Mouse (Mus musculus): Measurements from ENCODE around the gene Uox. TPM values are rescaled to one million over a fixed set of nuclear protein-coding genes. Genes with fewer than 3 reads are reported as not detected.

Uox gene
- polyA plus RNA-seq, 1 experiment, result not detected

DNA sequence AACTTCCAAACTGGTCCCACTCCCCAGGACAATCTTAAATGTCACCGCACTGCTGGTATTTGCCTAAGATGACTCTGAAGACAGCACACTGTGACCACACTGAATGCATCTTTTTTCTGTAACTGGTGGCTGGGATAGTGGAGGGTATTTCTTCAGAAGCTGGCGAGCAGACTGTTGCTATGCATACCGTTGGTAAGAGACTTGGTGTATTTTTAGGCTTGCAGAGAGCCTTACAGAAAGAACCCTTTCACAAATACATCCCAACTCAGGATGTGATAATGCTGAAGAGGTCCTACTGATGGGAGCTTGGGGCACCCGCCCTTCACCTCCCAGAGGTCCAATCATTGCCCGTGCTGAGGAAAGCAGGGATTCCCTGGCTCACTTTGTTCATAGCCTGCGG, 12.7 kb upstream of the Uox start:
- TF ChIP-seq CTCF (IDR thresholded peaks at IDR 0.05; ENCODE audit: low read depth, low read length) (no peak), POLR2A (IDR thresholded peaks at IDR 0.05; ENCODE audit: borderline replicate concordance, low read depth, low read length) (no peak)
- Histone ChIP-seq H3K4me1 (ENCODE audit: control insufficient read depth, insufficient read depth, low read length) (no peaks in the 10 kb centered on the region), H3K4me3 (ENCODE audit: insufficient read depth, low read length) (no peak overlapping the region), H3K27ac (ENCODE audit: insufficient read depth, low read depth, low read length) (no peak overlapping the region)

DNA sequence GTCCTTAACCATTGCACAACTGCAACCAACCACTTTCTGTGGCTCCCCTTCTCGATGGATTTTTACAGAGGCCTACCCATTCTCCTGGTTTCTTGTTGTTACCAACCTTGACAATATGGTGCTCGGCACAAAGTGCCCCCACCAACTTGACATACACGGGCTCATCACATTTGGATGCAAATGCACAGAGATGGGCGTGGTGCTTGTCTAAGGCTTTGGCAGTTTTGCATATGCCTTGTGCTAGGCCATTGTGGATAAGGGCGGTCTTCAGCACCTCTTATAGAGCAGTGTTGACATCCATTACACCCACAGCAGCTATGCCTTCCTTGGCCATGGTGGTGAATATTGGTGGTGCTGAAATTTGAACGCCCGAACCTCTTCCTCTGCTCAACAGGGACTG, 7.3 kb upstream of the Uox start:
- TF ChIP-seq POLR2A (IDR thresholded peaks at IDR 0.05; ENCODE audit: borderline replicate concordance, low read depth, low read length) (no peak), CTCF (IDR thresholded peaks at IDR 0.05; ENCODE audit: low read depth, low read length) (no peak)
- no peak overlapping the region for H3K4me3 ChIP-seq (ENCODE audit: insufficient read depth, low read length)
- H3K4me1 ChIP-seq (ENCODE audit: control insufficient read depth, insufficient read depth, low read length), result peaks cover 3% of the 10 kb centered on the region; the same call in 1 of the 2 replicates
- H3K27ac ChIP-seq (ENCODE audit: insufficient read depth, low read depth, low read length), result no peak overlapping the region

DNA sequence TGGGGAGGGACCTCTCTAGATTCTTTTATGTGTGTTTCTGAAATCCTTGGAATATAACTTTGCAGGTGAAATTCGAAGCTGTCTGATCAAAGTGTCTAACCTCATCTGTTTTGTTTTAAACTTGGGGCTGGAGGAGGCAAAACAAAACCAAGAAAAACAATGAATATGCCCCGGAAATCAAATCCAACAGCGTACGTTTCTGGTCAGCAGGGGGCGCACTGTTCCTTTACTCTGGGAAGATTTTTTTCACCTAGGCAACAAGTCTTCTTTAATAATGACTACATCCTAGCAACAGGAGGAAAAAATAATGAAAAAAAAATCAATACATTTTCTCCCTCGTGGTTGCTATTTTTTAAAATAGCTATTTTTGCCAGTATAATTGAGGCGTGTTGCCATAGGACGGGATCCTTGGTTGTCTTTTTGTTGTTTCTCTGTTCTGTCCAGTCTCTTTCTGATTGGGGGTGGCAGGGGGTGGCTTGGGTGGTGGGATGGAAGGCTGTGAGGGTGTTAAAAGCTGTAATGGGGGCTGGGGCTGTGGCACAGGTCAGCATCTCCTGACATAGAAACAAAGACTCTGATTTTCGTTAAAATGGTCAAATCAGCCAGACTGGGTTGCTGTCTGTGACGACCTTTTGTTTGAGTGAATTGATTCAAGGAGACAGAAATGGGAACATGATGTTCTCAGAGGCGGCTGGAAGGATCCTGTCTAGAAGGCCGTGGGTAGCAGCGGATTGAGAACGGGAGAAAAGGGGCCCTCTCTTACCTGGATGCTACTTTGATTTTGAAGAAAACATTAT, 5.8 kb upstream of the Uox start:
- no peak overlapping the region for H3K4me3 ChIP-seq (ENCODE audit: insufficient read depth, low read length)
- peaks cover 8% of the 10 kb centered on the region for H3K4me1 ChIP-seq (ENCODE audit: control insufficient read depth, insufficient read depth, low read length)
- no peak overlapping the region for H3K27ac ChIP-seq (ENCODE audit: insufficient read depth, low read depth, low read length)
- no peak for TF ChIP-seq CTCF (IDR thresholded peaks at IDR 0.05; ENCODE audit: low read depth, low read length)
- no peak for TF ChIP-seq POLR2A (IDR thresholded peaks at IDR 0.05; ENCODE audit: borderline replicate concordance, low read depth, low read length)

- TF ChIP-seq POLR2A (IDR thresholded peaks at IDR 0.05; ENCODE audit: borderline replicate concordance, low read depth, low read length), result no peak
- no peak for TF ChIP-seq CTCF (IDR thresholded peaks at IDR 0.05; ENCODE audit: low read depth, low read length)
Measured at GRCm38 (mm10) chr3:146565065-146565411, 5.2 kb upstream of the Uox start.

DNA sequence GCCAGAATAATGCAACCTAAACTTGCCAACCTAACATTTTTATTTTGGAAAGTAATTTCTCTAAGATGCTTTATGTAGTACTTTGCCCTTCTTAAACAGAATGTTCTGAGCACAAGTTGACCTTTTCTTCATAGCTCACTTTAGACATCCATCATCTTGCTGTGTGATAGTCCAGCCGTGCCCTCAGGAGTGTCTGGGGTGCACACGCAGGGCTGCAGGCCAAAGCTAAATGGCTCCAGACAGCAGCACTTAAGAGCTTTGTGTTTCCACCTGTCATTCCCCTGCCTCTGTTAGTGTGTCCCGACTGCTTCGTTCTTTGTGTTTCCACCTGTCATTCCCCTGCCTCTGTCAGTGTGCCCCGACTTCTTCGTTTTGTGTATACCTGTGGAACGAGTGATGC, 2.9 kb upstream of the Uox start:
- Histone ChIP-seq H3K27ac (ENCODE audit: insufficient read depth, low read depth, low read length) (no peak overlapping the region), H3K4me3 (ENCODE audit: insufficient read depth, low read length) (no peak overlapping the region), H3K4me1 (ENCODE audit: control insufficient read depth, insufficient read depth, low read length) (peaks cover 12% of the 10 kb centered on the region)
- TF ChIP-seq POLR2A (IDR thresholded peaks at IDR 0.05; ENCODE audit: borderline replicate concordance, low read depth, low read length), result no peak
- TF ChIP-seq CTCF (IDR thresholded peaks at IDR 0.05; ENCODE audit: low read depth, low read length), result no peak

More at GRCm38 (mm10) chr3:146565065-146565411, 5.2 kb upstream of the Uox start:
- Histone ChIP-seq H3K4me3 (ENCODE audit: insufficient read depth, low read length) (no peak overlapping the region), H3K4me1 (ENCODE audit: control insufficient read depth, insufficient read depth, low read length) (peaks cover 8% of the 10 kb centered on the region), H3K27ac (ENCODE audit: insufficient read depth, low read depth, low read length) (no peak overlapping the region)

DNA sequence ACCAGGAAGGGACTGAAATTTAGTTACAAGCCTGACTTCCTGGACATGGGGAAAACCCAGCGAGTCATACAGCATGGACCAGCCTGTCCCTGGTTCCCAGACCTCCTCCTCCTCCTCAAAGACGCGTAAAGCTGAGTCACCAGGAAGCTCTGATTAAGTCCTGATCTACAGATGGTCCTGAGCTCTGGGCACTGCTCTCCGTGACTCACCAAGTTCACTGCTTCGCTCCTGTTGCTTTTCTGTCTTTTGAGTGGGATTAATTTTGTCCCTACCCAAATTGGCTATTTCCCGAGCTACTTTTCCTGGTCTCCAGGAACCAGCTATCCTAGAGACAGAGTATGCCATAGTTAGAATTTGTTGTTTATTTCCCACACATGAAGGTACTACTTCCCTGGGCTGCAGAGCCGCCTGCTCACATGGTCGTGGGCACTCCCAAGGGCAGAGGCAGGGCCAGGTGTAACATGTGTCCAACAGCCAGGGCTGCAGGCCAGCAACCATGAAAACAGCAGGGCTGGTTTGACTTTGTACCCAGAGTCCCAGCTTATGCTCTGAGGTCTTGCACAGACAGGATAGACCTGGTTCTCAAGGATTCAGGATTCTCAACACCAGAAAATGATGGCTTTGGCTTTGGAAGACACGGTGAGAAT, 2.2 kb upstream of the Uox start:
- no peak overlapping the region for H3K27ac ChIP-seq (ENCODE audit: insufficient read depth, low read depth, low read length)

DNA sequence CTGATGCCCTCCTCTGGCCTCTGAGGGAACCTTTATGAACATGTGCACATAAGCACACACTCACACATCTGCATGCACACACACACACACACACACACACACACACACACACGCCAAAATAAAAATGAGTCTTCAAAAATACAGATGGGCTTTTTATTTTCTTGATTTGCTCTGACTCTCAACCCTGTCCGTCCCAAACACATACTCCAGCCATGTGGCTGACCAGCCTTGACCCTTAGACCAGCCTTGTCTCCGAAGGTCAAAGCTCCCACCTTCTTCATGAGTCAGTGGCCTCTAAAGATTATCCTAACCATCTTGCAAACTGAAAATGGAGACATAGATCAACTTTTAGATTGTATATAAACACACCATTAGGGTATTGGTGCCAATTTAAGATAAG, 632 bp upstream of the Uox start:
- H3K4me3 ChIP-seq (ENCODE audit: insufficient read depth, low read length), result no peak overlapping the region
- TF ChIP-seq POLR2A (IDR thresholded peaks at IDR 0.05; ENCODE audit: borderline replicate concordance, low read depth, low read length) (no peak), CTCF (IDR thresholded peaks at IDR 0.05; ENCODE audit: low read depth, low read length) (no peak)
- peaks cover 12% of the 10 kb centered on the region for H3K4me1 ChIP-seq (ENCODE audit: control insufficient read depth, insufficient read depth, low read length)
- no peak overlapping the region for H3K27ac ChIP-seq (ENCODE audit: insufficient read depth, low read depth, low read length)

More for the DNA sequence above, 2.2 kb upstream of the Uox start:
- Histone ChIP-seq H3K4me3 (ENCODE audit: insufficient read depth, low read length) (no peak overlapping the region), H3K4me1 (ENCODE audit: control insufficient read depth, insufficient read depth, low read length) (peaks cover 12% of the 10 kb centered on the region)
- TF ChIP-seq POLR2A (IDR thresholded peaks at IDR 0.05; ENCODE audit: borderline replicate concordance, low read depth, low read length) (no peak), CTCF (IDR thresholded peaks at IDR 0.05; ENCODE audit: low read depth, low read length) (no peak)

DNA sequence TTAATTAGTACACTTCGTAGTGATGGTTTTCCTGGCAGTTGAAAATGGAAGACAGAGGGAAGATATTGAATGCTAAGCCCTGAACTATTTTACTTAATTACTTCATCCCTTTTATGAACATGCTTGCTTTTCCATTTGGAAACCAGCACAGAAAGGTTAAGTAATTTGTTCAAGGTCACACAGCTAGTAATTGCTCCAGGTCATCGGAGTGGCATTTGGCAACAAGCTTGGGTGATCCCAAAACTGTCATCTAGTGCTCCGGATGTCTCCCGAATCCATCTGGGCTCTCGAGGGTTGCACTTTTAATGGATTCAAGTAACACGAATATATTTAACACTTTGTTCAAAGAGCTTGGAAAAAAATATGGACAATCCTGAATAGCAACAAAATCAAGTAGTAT, 713 bp downstream of the Uox start:
- peaks cover 12% of the 10 kb centered on the region for H3K4me1 ChIP-seq (ENCODE audit: control insufficient read depth, insufficient read depth, low read length)
- H3K27ac ChIP-seq (ENCODE audit: insufficient read depth, low read depth, low read length), result no peak overlapping the region
- H3K4me3 ChIP-seq (ENCODE audit: insufficient read depth, low read length), result no peak overlapping the region
- TF ChIP-seq POLR2A (IDR thresholded peaks at IDR 0.05; ENCODE audit: borderline replicate concordance, low read depth, low read length) (no peak), CTCF (IDR thresholded peaks at IDR 0.05; ENCODE audit: low read depth, low read length) (no peak)

- peaks cover 12% of the 10 kb centered on the region for H3K4me1 ChIP-seq (ENCODE audit: control insufficient read depth, insufficient read depth, low read length)
- TF ChIP-seq CTCF (IDR thresholded peaks at IDR 0.05; ENCODE audit: low read depth, low read length) (no peak), POLR2A (IDR thresholded peaks at IDR 0.05; ENCODE audit: borderline replicate concordance, low read depth, low read length) (no peak)
- no peak overlapping the region for H3K4me3 ChIP-seq (ENCODE audit: insufficient read depth, low read length)
- H3K27ac ChIP-seq (ENCODE audit: insufficient read depth, low read depth, low read length), result no peak overlapping the region
Measured at GRCm38 (mm10) chr3:146571341-146571740, 1.1 kb downstream of the Uox start.

DNA sequence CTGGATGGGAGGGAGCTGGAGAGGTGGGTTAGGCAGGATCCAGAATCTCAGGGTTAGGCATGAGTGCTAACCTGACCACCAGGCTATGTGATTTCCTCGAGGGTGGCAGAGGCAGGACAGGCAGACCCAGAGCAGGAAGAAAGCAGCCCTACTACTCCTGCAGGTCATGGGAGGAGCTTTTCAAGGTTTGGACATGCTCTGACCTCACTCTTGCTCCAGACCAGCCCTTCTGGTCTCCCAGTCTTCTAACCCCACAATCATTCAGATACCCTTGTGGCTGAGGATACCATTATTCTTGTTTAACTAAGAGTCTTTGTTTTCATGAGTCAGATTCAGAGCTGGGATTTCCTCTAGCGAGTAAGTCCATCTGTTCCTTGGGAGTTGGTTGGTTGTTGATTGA, 7.4 kb downstream of the Uox start:
- TF ChIP-seq POLR2A (IDR thresholded peaks at IDR 0.05; ENCODE audit: borderline replicate concordance, low read depth, low read length), result no peak
- no peak for TF ChIP-seq CTCF (IDR thresholded peaks at IDR 0.05; ENCODE audit: low read depth, low read length)
- Histone ChIP-seq H3K27ac (ENCODE audit: insufficient read depth, low read depth, low read length) (no peak overlapping the region), H3K4me3 (ENCODE audit: insufficient read depth, low read length) (no peak overlapping the region), H3K4me1 (ENCODE audit: control insufficient read depth, insufficient read depth, low read length) (no peaks in the 10 kb centered on the region)
